Mouse (Mus musculus) heart, embryonic 12.5 days (tissue): ENCODE measurements around the gene Ccdc102a. TPM values are rescaled to one million over a fixed set of nuclear protein-coding genes. Genes with fewer than 3 reads are reported as not detected.

Experiments used
- ATAC-seq: fragments of 200-750 bp; cut with Nextera tagmentation; 2 replicates; pipeline ENCODE4 v1.8.0; 2017; ENCODE audit warnings: moderate TSS enrichment, moderate library complexity; ENCODE audit not compliant: insufficient number of reproducible peaks, low FRiP score
- H3K27ac ChIP-seq: fragments of 300-500 bp; sonication (generic); 2 replicates; pipeline ENCODE4 v1.5.1; 2016; ENCODE audit warnings: mild to moderate bottlenecking, moderate library complexity; ENCODE audit not compliant: poor library complexity, severe bottlenecking
- H3K27me3 ChIP-seq: fragments of 300-500 bp; sonication (generic); replicated peaks from 2 replicates; pipeline ENCODE4 v1.6.1; 2016; ENCODE audit warnings: mild to moderate bottlenecking, moderate library complexity
- H3K36me3 ChIP-seq: fragments of 300-500 bp; sonication (generic); 2 replicates; pipeline ENCODE4 v1.6.1; 2016; ENCODE audit warnings: mild to moderate bottlenecking, moderate library complexity
- H3K4me1 ChIP-seq: fragments of 300-500 bp; sonication (generic); replicated peaks from 2 replicates; pipeline ENCODE4 v1.6.1; 2016; ENCODE audit warnings: mild to moderate bottlenecking
- H3K4me2 ChIP-seq: fragments of 300-500 bp; sonication (generic); 2 replicates; pipeline ENCODE4 v1.6.1; 2016; ENCODE audit warnings: mild to moderate bottlenecking, moderate library complexity
- H3K4me3 ChIP-seq: fragments of 300-500 bp; sonication (generic); 2 replicates; pipeline ENCODE4 v1.5.1; 2016; ENCODE audit warnings: mild to moderate bottlenecking
- H3K9ac ChIP-seq: fragments of 300-500 bp; sonication (generic); 2 replicates; pipeline ENCODE4 v1.6.1; 2016; ENCODE audit warnings: mild to moderate bottlenecking, moderate library complexity
- H3K9me3 ChIP-seq: fragments of 300-500 bp; sonication (generic); replicated peaks from 2 replicates; pipeline ENCODE4 v1.6.1; 2016; ENCODE audit warnings: mild to moderate bottlenecking, moderate library complexity
- WGBS: fragments of 180-500 bp; shearing (Covaris S2); methylation state at CpG from one replicate; pipeline ENCODE4 v1.1.7; 2016; 5-methylcytosine and 5-hydroxymethylcytosine counted together
- polyA plus RNA-seq: library from polyadenylated mRNA; unstranded; fragments of >200 nt; fragmentation: Nextera tagmentation; extraction: Ambion mirVana; gene quantifications from 2 replicates; pipeline ENCODE4 v1.2.1, GENCODE M21; 2016

Gene Ccdc102a
- polyA plus RNA-seq, 1 experiment from 2014 or later, result 26.2 TPM

- H3K36me3 ChIP-seq, result peaks cover 76% of the 10 kb centered on the region
- peaks cover 60% of the 10 kb centered on the region for H3K4me1 ChIP-seq
- peak overlapping the region; percentile 14; the same call in 1 of the 2 replicates for H3K9ac ChIP-seq
- peak; percentile 62 for ATAC-seq
- H3K27ac ChIP-seq, result peak overlapping the region; percentile 65
- no peak overlapping the region; the same call in 1 of the 2 replicates for H3K4me2 ChIP-seq
- no peaks in the 10 kb centered on the region for H3K27me3 ChIP-seq
- WGBS, result 59% methylated on average over 12 of the region's 12 CpGs
- no peak overlapping the region for H3K4me3 ChIP-seq
- H3K9me3 ChIP-seq, result no peaks in the 10 kb centered on the region
Measured at GRCm38 (mm10) chr8:94904450-94905175, 13.3 kb downstream of the Ccdc102a start.

- H3K27me3 ChIP-seq, result no peaks in the 10 kb centered on the region
- H3K27ac ChIP-seq, result no peak overlapping the region
- H3K9ac ChIP-seq, result no peak overlapping the region
- H3K4me3 ChIP-seq, result no peak overlapping the region
- H3K4me1 ChIP-seq, result peaks cover 68% of the 10 kb centered on the region
- no peak for ATAC-seq
- no peak overlapping the region for H3K4me2 ChIP-seq
- peaks cover 70% of the 10 kb centered on the region for H3K36me3 ChIP-seq
- WGBS, result 76% methylated on average over 12 of the region's 12 CpGs
- H3K9me3 ChIP-seq, result no peaks in the 10 kb centered on the region
Measured at GRCm38 (mm10) chr8:94903709-94904108, 14.2 kb downstream of the Ccdc102a start.

GRCm38 (mm10) chr8:94901031-94901430 lies 16.9 kb downstream of the Ccdc102a start:
- Histone ChIP-seq H3K36me3 (peaks cover 45% of the 10 kb centered on the region), H3K9me3 (no peaks in the 10 kb centered on the region), H3K4me2 (peak overlapping the region; percentile 66), H3K27me3 (no peaks in the 10 kb centered on the region), H3K4me1 (peaks cover 62% of the 10 kb centered on the region), H3K9ac (peak overlapping the region; percentile 40; the same call in 1 of the 2 replicates), H3K27ac (peak overlapping the region; percentile 95), H3K4me3 (0 out of 2 replicates have a peak overlapping the region, but pooled peaks have one; percentile 1)
- 2% methylated on average over 5 of the region's 5 CpGs for WGBS
- peak; percentile 66 for ATAC-seq

GRCm38 (mm10) chr8:94900617-94901016 lies 17.3 kb downstream of the Ccdc102a start:
- 3% methylated on average over 6 of the region's 6 CpGs for WGBS
- H3K9ac ChIP-seq, result 0 out of 2 replicates have a peak overlapping the region, but pooled peaks have one; percentile 40
- no peaks in the 10 kb centered on the region for H3K9me3 ChIP-seq
- H3K27ac ChIP-seq, result peak overlapping the region; percentile 95
- no peak for ATAC-seq
- H3K27me3 ChIP-seq, result no peaks in the 10 kb centered on the region
- peak overlapping the region; percentile 66 for H3K4me2 ChIP-seq
- H3K4me3 ChIP-seq, result 0 out of 2 replicates have a peak overlapping the region, but pooled peaks have one; percentile 1
- H3K4me1 ChIP-seq, result peaks cover 58% of the 10 kb centered on the region
- peaks cover 41% of the 10 kb centered on the region for H3K36me3 ChIP-seq

- peak; percentile 84 for ATAC-seq
- Histone ChIP-seq H3K9ac (peak overlapping the region; percentile 49), H3K27me3 (no peaks in the 10 kb centered on the region)
Measured at GRCm38 (mm10) chr8:94899262-94899661, 18.6 kb downstream of the Ccdc102a start.

GRCm38 (mm10) chr8:94892917-94893316 lies 25.0 kb downstream of the Ccdc102a start:
- peak; percentile 64; the same call in 1 of the 2 replicates for ATAC-seq
- no peaks in the 10 kb centered on the region for H3K36me3 ChIP-seq
- peak overlapping the region; percentile 56 for H3K27ac ChIP-seq
- peaks cover 41% of the 10 kb centered on the region for H3K4me1 ChIP-seq
- no peaks in the 10 kb centered on the region for H3K9me3 ChIP-seq
- H3K9ac ChIP-seq, result no peak overlapping the region
- H3K4me2 ChIP-seq, result no peak overlapping the region
- WGBS, result 8% methylated on average over 2 of the region's 2 CpGs
- no peaks in the 10 kb centered on the region for H3K27me3 ChIP-seq
- H3K4me3 ChIP-seq, result no peak overlapping the region

More at GRCm38 (mm10) chr8:94899262-94899661, 18.6 kb downstream of the Ccdc102a start:
- peak overlapping the region; percentile 66 for H3K4me2 ChIP-seq
- H3K36me3 ChIP-seq, result peaks cover 27% of the 10 kb centered on the region
- peaks cover 52% of the 10 kb centered on the region for H3K4me1 ChIP-seq
- peak overlapping the region; percentile 21 for H3K4me3 ChIP-seq
- no peaks in the 10 kb centered on the region for H3K9me3 ChIP-seq
- peak overlapping the region; percentile 95 for H3K27ac ChIP-seq
- WGBS, result 6% methylated on average over 11 of the region's 11 CpGs

- Histone ChIP-seq H3K36me3 (no peaks in the 10 kb centered on the region), H3K4me3 (no peak overlapping the region), H3K27ac (no peak overlapping the region), H3K9ac (no peak overlapping the region), H3K4me2 (peak overlapping the region; percentile 51), H3K9me3 (no peaks in the 10 kb centered on the region), H3K27me3 (no peaks in the 10 kb centered on the region), H3K4me1 (peaks cover 27% of the 10 kb centered on the region)
- WGBS, result 27% methylated on average over 14 of the region's 14 CpGs
- peak; percentile 82 for ATAC-seq
Measured at GRCm38 (mm10) chr8:94888383-94889036, 29.4 kb downstream of the Ccdc102a start.

- no peak for ATAC-seq
- H3K36me3 ChIP-seq, result no peaks in the 10 kb centered on the region
- H3K27ac ChIP-seq, result no peak overlapping the region
- WGBS, result 47% methylated on average over 4 of the region's 4 CpGs
- H3K27me3 ChIP-seq, result no peaks in the 10 kb centered on the region
- H3K4me1 ChIP-seq, result peaks cover 8% of the 10 kb centered on the region
- H3K4me2 ChIP-seq, result no peak overlapping the region
- no peaks in the 10 kb centered on the region for H3K9me3 ChIP-seq
- H3K4me3 ChIP-seq, result no peak overlapping the region
- H3K9ac ChIP-seq, result no peak overlapping the region
Measured at GRCm38 (mm10) chr8:94880742-94881141, 37.2 kb downstream of the Ccdc102a start.

- ATAC-seq, result no peak
- peaks cover 38% of the 10 kb centered on the region for H3K4me1 ChIP-seq
- peak overlapping the region; percentile 25; the same call in 1 of the 2 replicates for H3K27ac ChIP-seq
- no peak overlapping the region for H3K4me3 ChIP-seq
- H3K36me3 ChIP-seq, result no peaks in the 10 kb centered on the region
- H3K9me3 ChIP-seq, result no peaks in the 10 kb centered on the region
- no peaks in the 10 kb centered on the region for H3K27me3 ChIP-seq
- H3K9ac ChIP-seq, result no peak overlapping the region
- 39% methylated on average over 3 of the region's 3 CpGs for WGBS
- peak overlapping the region; percentile 90; the same call in 1 of the 2 replicates for H3K4me2 ChIP-seq
Measured at GRCm38 (mm10) chr8:94876820-94877219, 41.1 kb downstream of the Ccdc102a start.

GRCm38 (mm10) chr8:94876197-94876730 lies 41.6 kb downstream of the Ccdc102a start, which contains the start of gene Dok4:
TSS of gene Dok4 (minus strand) at chr8:94876330.
- Histone ChIP-seq H3K27ac (peak within 1 kb of the TSS; percentile 84), H3K27me3 (no peaks in the 10 kb centered on the region), H3K4me1 (peaks cover 44% of the 10 kb centered on the region), H3K4me3 (peak within 1 kb of the TSS; percentile 72), H3K36me3 (no peaks in the 10 kb centered on the region), H3K9ac (peak within 1 kb of the TSS; percentile 84), H3K4me2 (peak within 1 kb of the TSS; percentile 90), H3K9me3 (no peaks in the 10 kb centered on the region)
- peak; percentile 88 for ATAC-seq
- WGBS, result under 1% methylated on average over 36 of the region's 37 CpGs

GRCm38 (mm10) chr8:94875871-94876150 lies 42.1 kb downstream of the Ccdc102a start:
- H3K36me3 ChIP-seq, result no peaks in the 10 kb centered on the region
- ATAC-seq, result no peak

More at GRCm38 (mm10) chr8:94875871-94876150, 42.1 kb downstream of the Ccdc102a start:
- H3K4me2 ChIP-seq, result peak overlapping the region; percentile 90
- H3K9me3 ChIP-seq, result no peaks in the 10 kb centered on the region
- under 1% methylated on average over 20 of the region's 20 CpGs for WGBS
- peaks cover 49% of the 10 kb centered on the region for H3K4me1 ChIP-seq
- peak overlapping the region; percentile 84 for H3K27ac ChIP-seq
- H3K9ac ChIP-seq, result peak overlapping the region; percentile 84
- peak overlapping the region; percentile 72 for H3K4me3 ChIP-seq
- H3K27me3 ChIP-seq, result no peaks in the 10 kb centered on the region
